Mouse (Mus musculus) activated CD4-positive, CD25-positive, alpha-beta regulatory T cell, adult 9 weeks (primary cell): ENCODE data around the gene Lrrc52. TPM values are rescaled to one million over a fixed set of nuclear protein-coding genes. Genes with fewer than 3 reads are reported as not detected.

Source experiments
- polyA plus RNA-seq: library from polyadenylated mRNA; unstranded; fragments of 100-300 nt; shearing (Covaris generic); gene quantifications from one replicate; pipeline ENCODE4 v1.2.1, GENCODE M21; 2017

Lrrc52 gene
- not detected for polyA plus RNA-seq

GRCm38 (mm10) chr1:167466765-167467426 is at the start of gene Lrrc52:
Gene Lrrc52 (minus strand): TSS chr1:167466780.

Other genes with a start within 250 kb of the Lrrc52 start
- gene Uck2, start 181.5 kb downstream of the Lrrc52 start, polyA plus RNA-seq = 37.3 TPM
- gene Tmco1, start 158.4 kb downstream of the Lrrc52 start, polyA plus RNA-seq = 94.7 TPM
- gene Aldh9a1, start 116.8 kb downstream of the Lrrc52 start, polyA plus RNA-seq = 69.9 TPM
- 3.8 TPM for gene Mgst3, start 72.9 kb downstream of the Lrrc52 start, polyA plus RNA-seq
- gene Rxrg, start 131.6 kb upstream of the Lrrc52 start, polyA plus RNA-seq = not detected
- gene Lmx1a, start 222.5 kb upstream of the Lrrc52 start, polyA plus RNA-seq = not detected